Mouse (Mus musculus) ovary, postnatal 36 days (tissue): ENCODE measurements at regions not wholly inside any gene's neighbourhood (a gene's known extent, or its start where the extent isn't known, plus 50 kb on each side); places are given as distances from the start of the nearest gene placed in this dataset.
A peak's percentile ranks its signal among the peaks of the same experiment; 100 is the strongest.

Source experiments
- DNase-seq: peaks from one replicate; pipeline ENCODE4 v3.0.0; 2022; ENCODE audit warnings: low spot score, mixed read lengths

GRCm38 (mm10) chr6:24037919-24038318 lies 68.1 kb upstream of the Tas2r118 start:
- DNase-seq = peak; percentile 14

- DNase-seq = no peak
Observed at GRCm38 (mm10) chr6:24026352-24026751, 56.5 kb upstream of the Tas2r118 start.

GRCm38 (mm10) chr6:24025721-24026120 lies 55.9 kb upstream of the Tas2r118 start:
- no peak for DNase-seq
